Mouse (Mus musculus): ENCODE results near the gene Snapc3.
A peak's percentile ranks its signal among the peaks of the same experiment; 100 is the strongest.

Snapc3 gene

DNA sequence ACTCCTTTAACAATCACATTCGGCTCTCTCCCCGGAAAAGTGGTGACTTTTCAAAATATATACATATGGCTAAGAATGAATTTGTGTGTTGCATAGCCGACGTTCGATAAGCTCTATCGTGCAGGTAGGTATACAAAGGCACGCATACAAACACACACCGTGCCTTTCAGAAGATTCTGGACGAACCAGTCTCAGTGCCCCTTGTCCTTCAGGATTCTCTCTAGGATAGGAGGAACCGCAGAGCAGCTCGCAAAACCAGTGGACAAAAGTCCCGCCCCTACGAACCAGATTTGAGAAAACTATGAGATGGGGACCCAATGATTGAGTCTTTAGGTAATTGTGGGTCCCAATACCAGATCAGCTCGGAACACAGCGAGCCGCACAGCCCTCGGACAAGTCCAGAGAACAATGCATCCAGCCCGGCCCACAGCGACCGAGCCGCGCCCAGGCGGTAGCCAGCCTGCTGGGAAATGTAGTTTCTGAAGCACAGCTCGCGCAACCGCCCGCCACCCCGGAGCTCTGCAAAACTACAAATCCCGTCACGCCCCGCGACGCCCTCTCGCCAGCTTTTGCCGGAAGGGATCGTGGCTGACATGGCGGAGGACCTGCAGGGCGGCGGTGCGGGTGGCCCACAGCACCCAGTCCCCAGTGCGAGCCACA lies at the start of gene Snapc3:
Snapc3 (plus strand) TSS at position 565 of the 660 bp plus-strand sequence.
- peak; percentile 96 for DNase-seq (ENCODE audit: low spot score)

GRCm38 (mm10) chr4:83373381-83373780 lies 44.1 kb upstream of the Snapc3 start:
- no peak for DNase-seq (ENCODE audit: low spot score)

DNA sequence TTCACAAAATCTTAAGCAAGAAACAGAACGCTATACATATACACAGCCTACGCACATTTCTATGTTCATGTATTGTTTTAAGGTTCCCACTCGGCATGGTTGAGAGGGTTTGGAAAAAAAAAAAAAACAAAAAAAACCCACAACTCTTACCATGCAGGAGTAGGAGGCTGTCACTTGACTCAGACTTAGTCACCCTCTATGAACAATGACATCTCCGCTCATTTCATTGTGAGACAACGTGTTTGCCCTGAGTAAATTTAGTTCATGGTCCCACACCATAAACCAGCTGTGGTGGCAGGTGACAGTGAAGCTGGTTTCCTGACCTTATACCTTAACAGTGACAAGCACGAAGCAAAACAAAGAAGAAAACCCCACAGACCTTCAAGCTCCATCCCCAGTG lies 41.9 kb upstream of the Snapc3 start:
- no peak for DNase-seq (ENCODE audit: low spot score)

DNA sequence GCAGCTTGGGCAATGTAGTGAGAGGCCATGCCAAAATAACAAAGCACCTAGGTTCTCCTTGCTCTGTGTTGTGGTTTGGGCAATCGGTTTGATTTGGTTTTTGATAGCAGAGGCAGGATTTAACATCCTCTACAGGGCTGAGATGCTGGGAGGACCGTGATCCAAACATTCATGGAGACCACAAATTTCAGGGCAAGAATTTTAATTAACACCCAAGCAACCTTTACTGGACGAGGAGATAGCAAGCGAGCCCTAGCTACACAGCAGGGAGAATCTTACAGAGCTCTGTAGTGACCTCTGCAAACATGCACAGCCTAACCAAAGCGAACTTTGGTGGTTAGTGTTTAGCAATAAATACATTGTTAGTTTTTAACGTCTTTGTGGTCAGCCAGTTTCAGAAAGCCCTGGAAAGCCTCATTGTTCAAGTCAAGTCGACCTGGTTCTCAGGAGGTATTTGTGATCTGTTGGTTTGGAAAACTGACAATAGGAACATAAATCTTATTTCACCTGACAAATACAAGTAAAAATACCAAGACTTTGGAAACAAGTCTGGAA lies 41.0 kb upstream of the Snapc3 start:
- DNase-seq (ENCODE audit: low spot score), result no peak

DNA sequence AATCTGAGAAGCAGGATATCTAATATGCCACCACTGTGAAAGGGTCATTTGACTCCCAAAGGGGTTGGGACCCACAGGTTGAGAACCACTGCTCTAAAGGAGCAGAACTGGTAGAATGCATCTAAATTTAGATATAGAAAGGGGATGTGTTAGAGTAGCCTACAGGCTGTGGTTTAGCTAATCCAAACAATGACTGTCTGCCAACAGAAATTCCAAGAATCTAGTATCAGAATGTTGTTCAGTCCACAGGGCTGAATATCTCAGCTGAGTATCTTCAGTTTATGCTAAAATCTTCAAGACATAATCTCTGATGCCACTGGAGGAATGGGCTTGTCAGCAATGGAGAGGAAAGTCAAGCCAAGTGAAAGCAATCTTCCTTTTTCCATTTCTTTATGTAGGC lies 38.5 kb upstream of the Snapc3 start:
- DNase-seq (ENCODE audit: low spot score), result no peak

GRCm38 (mm10) chr4:83379746-83380145 lies 37.8 kb upstream of the Snapc3 start:
- DNase-seq (ENCODE audit: low spot score), result no peak

DNA sequence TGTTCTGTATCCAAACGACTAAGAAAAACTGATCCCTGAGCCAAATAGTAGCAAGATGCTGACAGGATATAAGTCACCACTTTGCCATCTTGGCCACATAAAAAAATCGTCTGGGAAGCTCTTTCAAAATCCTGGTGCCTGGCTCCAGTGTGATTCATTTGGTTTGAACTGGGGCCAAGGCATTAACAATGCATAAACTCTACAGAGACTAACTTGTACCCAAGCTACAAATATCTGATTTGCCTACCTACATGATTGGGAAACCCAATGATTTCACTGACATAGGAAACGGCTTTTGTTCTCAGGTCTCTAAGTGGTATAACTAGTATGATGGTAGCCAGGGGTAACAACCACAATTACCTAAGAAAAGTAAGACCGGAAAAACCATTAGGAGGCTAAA lies 37.3 kb upstream of the Snapc3 start:
- no peak for DNase-seq (ENCODE audit: low spot score)

GRCm38 (mm10) chr4:83383899-83384490 lies 33.5 kb upstream of the Snapc3 start:
- DNase-seq (ENCODE audit: low spot score), result no peak

- DNase-seq (ENCODE audit: low spot score), result no peak
Measured at GRCm38 (mm10) chr4:83385091-83385490, 32.4 kb upstream of the Snapc3 start.

DNA sequence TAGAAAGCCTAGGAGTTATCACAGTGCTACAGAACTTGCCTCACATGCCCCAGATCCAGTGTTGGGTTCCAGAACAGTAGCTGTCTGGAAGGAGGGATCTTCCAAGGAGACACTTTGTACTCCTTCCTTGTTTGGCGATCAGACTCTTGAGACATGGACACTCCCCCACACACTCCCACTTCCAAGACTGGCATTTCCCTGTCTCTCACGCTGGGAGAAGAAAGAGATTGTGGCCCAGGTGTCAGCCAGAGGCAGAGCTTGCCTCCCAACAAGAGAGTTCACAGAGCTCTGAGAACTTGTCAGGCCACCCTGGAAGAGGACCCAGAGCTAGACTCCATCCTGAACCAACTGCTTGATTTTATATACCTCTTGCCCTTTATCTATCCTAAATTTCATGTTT lies 27.0 kb upstream of the Snapc3 start:
- peak; percentile 62 for DNase-seq (ENCODE audit: low spot score)

DNA sequence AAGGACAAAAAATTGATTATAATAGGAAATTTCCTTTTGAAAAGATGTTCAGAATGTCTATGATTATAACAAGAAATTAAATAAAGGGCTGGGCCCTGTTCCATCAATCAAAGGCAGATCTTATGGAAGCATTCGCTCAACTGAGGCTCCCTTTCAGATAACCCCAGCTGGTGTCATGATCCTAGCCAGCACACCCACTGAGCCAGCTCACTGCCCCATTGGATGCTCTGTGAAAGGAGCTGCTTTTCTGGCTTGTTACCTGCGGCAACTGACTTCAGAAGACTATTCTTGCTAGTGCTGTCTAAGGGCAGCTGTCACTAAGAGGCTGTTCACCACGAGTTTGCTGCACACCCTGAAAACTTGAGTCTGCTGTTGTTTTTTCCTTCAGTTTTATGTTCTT lies 25.6 kb upstream of the Snapc3 start:
- no peak for DNase-seq (ENCODE audit: low spot score)

- DNase-seq (ENCODE audit: low spot score), result no peak
Measured at GRCm38 (mm10) chr4:83393733-83394132, 23.8 kb upstream of the Snapc3 start.

GRCm38 (mm10) chr4:83396346-83396745 lies 21.2 kb upstream of the Snapc3 start:
- no peak for DNase-seq (ENCODE audit: low spot score)

- DNase-seq (ENCODE audit: low spot score), result no peak
Measured at GRCm38 (mm10) chr4:83396996-83397770, 20.3 kb upstream of the Snapc3 start.

- DNase-seq (ENCODE audit: low spot score), result no peak
Measured at GRCm38 (mm10) chr4:83398527-83398926, 19.0 kb upstream of the Snapc3 start.

DNA sequence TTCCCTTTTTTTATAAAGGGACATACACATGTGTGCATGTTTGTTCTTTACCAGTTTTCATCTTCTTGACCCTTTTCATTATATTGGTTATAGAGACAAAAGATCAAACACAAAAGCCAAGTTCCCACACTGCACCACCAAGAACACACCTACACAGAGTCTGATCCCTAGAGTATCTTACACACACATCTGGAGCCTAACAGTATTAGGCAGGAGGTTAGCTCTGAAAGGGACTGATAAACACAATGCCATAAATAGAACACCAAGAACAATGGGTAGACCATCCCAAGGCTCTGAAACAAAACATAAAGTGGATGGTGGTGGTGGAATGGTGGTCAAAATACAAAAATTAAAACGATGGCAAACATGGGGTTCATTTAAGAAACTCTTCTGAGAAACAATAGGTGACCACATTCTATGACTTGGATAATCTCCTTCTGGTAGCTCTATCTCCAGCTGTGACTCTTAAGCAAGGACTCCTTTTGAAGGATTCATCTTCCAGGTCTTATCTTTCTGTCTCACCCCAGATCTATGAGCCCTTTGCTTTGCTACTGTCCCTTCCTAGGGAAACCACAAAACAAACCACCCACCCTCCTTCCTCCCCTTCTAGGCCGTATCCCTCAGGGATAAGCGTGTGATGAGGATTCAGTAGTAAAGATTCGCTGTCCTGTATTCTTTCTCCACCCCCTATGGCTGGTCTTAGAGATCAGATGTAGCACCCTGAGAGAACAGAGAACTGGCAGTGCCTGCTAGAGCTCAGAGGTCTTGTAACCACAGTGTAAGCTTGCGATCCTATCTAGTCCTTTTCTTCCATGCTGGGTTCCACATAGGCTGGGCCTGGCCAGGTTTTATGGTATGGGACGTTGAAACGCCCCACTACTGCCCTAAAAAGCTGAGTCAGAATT lies 16.6 kb upstream of the Snapc3 start:
- DNase-seq (ENCODE audit: low spot score), result no peak

DNA sequence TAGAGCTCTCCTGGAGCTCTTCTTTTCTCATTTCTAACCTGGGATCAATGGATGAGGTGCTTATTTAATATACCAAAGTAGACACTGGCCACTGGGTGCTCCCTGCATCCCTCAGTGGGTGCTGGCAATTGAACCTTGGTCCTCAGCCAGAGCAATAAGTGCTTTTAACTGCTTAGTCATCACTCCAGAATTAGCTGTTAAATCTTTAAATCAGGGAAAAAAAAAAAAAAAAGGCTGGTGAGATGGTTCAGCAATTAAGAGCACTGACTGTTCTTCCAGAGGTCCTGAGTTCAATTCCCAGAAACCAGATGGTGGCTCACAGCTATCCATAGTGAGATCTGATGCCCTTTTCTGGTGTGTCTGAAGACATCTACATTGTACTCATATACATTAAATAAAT lies 15.8 kb upstream of the Snapc3 start:
- no peak for DNase-seq (ENCODE audit: low spot score)

DNA sequence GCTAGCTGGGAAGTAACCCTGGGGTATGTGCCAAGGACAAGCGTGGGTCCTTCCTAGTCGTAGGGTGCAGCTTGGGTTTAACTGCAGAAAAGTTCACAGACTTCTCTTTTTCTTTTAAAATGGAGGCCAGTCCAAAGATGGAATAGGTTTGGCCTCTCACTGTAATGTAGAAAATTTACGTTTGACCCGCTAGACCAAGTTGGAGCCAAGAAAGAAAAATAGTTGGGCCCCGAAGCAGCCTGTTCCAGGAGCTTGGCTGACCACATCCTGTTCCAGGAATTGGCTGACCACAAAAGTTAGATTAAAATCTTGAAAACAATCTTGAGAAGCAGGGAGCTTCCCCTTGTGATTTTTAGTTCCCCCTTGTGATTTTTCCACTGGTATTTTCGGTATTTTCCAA lies 9.8 kb upstream of the Snapc3 start:
- no peak for DNase-seq (ENCODE audit: low spot score)

DNA sequence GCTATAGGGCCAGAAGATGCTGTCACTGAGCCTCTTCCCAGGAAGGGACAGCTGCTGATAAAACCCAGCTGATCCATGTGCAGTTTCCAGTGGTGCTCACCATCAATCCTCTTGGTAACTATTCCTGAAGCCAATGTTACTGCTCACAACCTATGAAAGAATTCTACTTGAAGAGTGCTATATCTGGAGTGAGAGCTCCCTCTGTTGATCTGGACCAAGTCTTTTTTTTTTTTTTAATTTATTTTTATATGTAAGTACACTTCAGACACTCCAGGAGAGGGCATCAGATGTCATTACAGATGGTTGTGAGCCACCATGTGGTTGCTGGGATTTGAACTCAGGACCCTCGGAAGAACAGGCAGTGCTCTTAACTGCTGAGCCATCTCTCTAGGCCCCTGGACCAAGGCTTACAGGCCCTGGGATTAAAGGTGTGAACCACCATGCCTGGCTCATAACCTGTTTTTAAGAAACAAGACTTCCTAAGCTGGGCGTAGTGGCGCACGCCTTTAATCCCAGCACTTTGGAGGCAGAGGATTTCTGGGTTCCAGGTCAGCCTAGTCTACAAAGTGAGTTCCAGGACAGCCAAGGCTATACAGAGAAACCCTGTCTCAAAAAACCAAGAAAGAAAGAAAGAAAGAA lies 7.5 kb upstream of the Snapc3 start:
- no peak for DNase-seq (ENCODE audit: low spot score)

DNA sequence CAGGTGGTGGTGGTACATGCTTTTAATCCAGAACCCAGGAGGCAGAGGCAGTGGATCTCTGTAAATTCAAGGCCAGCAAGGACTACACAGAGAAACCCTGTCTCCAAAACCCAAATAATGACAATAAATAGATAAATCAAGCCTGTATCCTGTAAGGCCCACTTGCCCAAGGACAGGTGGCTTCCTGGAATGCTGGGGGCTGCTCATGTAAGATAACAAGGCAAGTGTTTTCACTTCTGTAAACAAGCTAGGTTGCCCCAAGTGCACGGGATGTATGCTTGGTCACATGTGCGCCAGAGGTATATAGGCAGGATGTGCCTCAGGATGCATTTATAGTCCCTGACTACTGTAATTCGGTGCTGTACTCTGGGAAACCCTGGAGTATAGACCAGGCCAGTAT lies 5.5 kb upstream of the Snapc3 start:
- no peak for DNase-seq (ENCODE audit: low spot score)

DNA sequence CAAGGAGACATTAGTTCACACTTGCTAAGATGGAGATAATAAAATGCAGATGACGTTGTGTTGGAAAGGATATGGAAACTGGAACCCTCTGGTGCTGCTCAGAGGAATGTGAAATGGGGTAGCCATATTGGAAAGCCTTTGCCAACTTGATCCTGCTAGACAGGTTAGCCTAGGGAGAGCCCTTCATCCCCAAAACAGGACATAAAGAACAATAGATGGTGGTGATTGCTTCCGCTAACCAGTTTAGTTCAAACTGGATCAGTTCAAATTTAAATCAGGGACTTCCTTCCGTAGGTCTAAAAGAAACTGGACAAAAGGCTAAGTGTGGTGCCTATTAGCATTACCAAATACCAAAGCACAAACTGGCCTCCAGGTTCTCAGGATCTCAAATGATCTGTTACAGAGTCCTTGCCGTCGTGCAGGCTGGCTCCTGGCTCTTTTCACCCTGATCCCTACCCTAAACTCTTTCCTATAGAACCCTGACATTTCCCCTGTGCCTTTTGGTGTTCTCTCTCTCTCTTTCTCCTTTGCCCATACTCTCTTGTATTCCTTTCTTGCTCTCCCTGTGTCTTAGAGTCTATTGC lies 3.2 kb upstream of the Snapc3 start:
- no peak for DNase-seq (ENCODE audit: low spot score)

Measured in testis, postnatal 14 days (tissue).